Mouse (Mus musculus) urinary bladder, adult 18-20 months (tissue): ENCODE measurements around the gene Atp5h.
"Not testable (repeated sequence)": the region's sequence is repeated elsewhere in the genome, so short reads cannot be mapped to it uniquely, and the experiment has no call there.

ENCODE experiments used
- DNase-seq, 2 experiments: peaks; one replicate each; pipeline ENCODE4 v3.0.0; 2022; ENCODE audit warnings: low spot score in 2 of 2, mixed read lengths in 2 of 2

Atp5h gene

GRCm38 (mm10) chr11:115400126-115400525 lies 19.6 kb downstream of the Atp5h start:
- DNase-seq: no peak

- no peak for DNase-seq
Observed at GRCm38 (mm10) chr11:115398085-115398484, 21.7 kb downstream of the Atp5h start.

GRCm38 (mm10) chr11:115393721-115394325 lies 25.9 kb downstream of the Atp5h start:
- DNase-seq: no peak

GRCm38 (mm10) chr11:115391358-115391757 lies 28.4 kb downstream of the Atp5h start:
- DNase-seq: no peak

- not testable (repeated sequence) for DNase-seq
Observed at GRCm38 (mm10) chr11:115386859-115387258, 32.9 kb downstream of the Atp5h start.

GRCm38 (mm10) chr11:115384587-115384986 lies 35.2 kb downstream of the Atp5h start:
- DNase-seq: no peak

- DNase-seq: no peak
Observed at GRCm38 (mm10) chr11:115383701-115384474, 35.9 kb downstream of the Atp5h start.

- no peak for DNase-seq
Observed at GRCm38 (mm10) chr11:115382891-115383290, 36.9 kb downstream of the Atp5h start.

- DNase-seq: peak; percentile 84 to 87
Observed at GRCm38 (mm10) chr11:115381743-115382539, 37.8 kb downstream of the Atp5h start, which contains the start of gene Cdr2l. Gene Cdr2l (plus strand): TSS chr11:115381916.

- no peak for DNase-seq
Observed at GRCm38 (mm10) chr11:115381276-115381675, 38.5 kb downstream of the Atp5h start.

- no peak for DNase-seq
Observed at GRCm38 (mm10) chr11:115377854-115378253, 41.9 kb downstream of the Atp5h start.

GRCm38 (mm10) chr11:115377254-115377653 lies 42.5 kb downstream of the Atp5h start:
- DNase-seq: no peak

GRCm38 (mm10) chr11:115376722-115377121 lies 43.0 kb downstream of the Atp5h start:
- no peak for DNase-seq

- no peak for DNase-seq
Observed at GRCm38 (mm10) chr11:115374695-115375425, 44.9 kb downstream of the Atp5h start.

- peak in 1 of 2 experiments; percentile 68 for DNase-seq
Observed at GRCm38 (mm10) chr11:115373805-115374694, 45.7 kb downstream of the Atp5h start.

- DNase-seq: no peak
Observed at GRCm38 (mm10) chr11:115372737-115373136, 47.0 kb downstream of the Atp5h start.

GRCm38 (mm10) chr11:115372015-115372414 lies 47.7 kb downstream of the Atp5h start:
- DNase-seq: no peak

- no peak for DNase-seq
Observed at GRCm38 (mm10) chr11:115371354-115371753, 48.4 kb downstream of the Atp5h start.

GRCm38 (mm10) chr11:115370368-115370767 lies 49.4 kb downstream of the Atp5h start:
- DNase-seq: no peak

- DNase-seq: peak; percentile 81 to 94
Observed at GRCm38 (mm10) chr11:115367395-115367944, 52.3 kb downstream of the Atp5h start, which contains the start of gene Hid1. Gene Hid1 (minus strand): TSS chr11:115367756.
